Mouse (Mus musculus) megakaryocyte, embryonic 14.5 days (primary cell): ENCODE measurements around the gene Ndufv1. TPM values are rescaled to one million over a fixed set of nuclear protein-coding genes. Genes with fewer than 3 reads are reported as not detected.

Experiments used
- H3K27me3 ChIP-seq: replicated peaks from 2 replicates; pipeline ENCODE3; 2012; ENCODE audit warnings: inconsistent platforms
- H3K36me3 ChIP-seq: replicated peaks from 2 replicates; pipeline ENCODE3; 2012; ENCODE audit warnings: low read length, inconsistent platforms, mixed read lengths
- H3K4me1 ChIP-seq: 2 replicates; pipeline ENCODE4 v1.6.1; 2012; ENCODE audit warnings: inconsistent platforms
- H3K4me3 ChIP-seq: replicated peaks from 2 replicates; pipeline ENCODE3; 2012; ENCODE audit warnings: moderate library complexity, mild to moderate bottlenecking, inconsistent platforms
- H3K9me3 ChIP-seq: 2 replicates; pipeline ENCODE4 v1.6.1; 2012; ENCODE audit warnings: inconsistent platforms
- FLI1 ChIP-seq: IDR thresholded peaks from 2 replicates; pipeline ENCODE4 v1.6.1; 2012; ENCODE audit warnings: low read length, inconsistent platforms, mixed read lengths
- GATA1 ChIP-seq: IDR thresholded peaks from 3 replicates; pipeline ENCODE4 v1.6.1; 2012; ENCODE audit warnings: mixed read lengths, low read length, inconsistent platforms, borderline replicate concordance
- polyA plus RNA-seq: library from polyadenylated mRNA; stranded (reverse); fragments of >175 nt; gene quantifications from 2 replicates; pipeline ENCODE4 v1.2.3, GENCODE M21; 2012; ENCODE audit warnings: low replicate concordance; ENCODE audit not compliant: insufficient read depth

Ndufv1 gene
- polyA plus RNA-seq, 1 experiment = 122 TPM

DNA sequence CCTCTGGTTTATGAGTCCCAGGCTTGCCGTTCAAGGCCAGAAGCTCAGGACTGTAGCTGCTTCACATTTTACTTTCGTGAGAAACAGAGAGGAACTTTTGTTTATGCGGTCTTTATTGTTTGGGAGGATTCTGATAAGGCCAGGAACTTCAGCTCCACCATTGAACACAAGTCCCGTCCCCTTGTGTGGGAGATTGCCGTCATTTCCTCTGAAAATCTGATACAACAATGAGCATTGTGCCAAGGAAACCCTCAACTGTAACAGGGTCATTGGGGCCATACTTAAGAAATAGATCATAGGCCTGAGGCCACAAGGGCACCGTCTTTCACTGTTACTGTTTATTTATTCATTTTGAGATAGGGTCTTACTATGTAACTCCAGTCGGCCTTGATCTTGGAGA is 10.6 kb upstream of the Ndufv1 start:
- TF ChIP-seq GATA1 (no peak), FLI1 (no peak)
- Histone ChIP-seq H3K4me1 (peaks cover 21% of the 10 kb centered on the region), H3K27me3 (peaks cover 10% of the 10 kb centered on the region), H3K4me3 (no peak overlapping the region), H3K9me3 (peaks cover 25% of the 10 kb centered on the region), H3K36me3 (no peaks in the 10 kb centered on the region)

DNA sequence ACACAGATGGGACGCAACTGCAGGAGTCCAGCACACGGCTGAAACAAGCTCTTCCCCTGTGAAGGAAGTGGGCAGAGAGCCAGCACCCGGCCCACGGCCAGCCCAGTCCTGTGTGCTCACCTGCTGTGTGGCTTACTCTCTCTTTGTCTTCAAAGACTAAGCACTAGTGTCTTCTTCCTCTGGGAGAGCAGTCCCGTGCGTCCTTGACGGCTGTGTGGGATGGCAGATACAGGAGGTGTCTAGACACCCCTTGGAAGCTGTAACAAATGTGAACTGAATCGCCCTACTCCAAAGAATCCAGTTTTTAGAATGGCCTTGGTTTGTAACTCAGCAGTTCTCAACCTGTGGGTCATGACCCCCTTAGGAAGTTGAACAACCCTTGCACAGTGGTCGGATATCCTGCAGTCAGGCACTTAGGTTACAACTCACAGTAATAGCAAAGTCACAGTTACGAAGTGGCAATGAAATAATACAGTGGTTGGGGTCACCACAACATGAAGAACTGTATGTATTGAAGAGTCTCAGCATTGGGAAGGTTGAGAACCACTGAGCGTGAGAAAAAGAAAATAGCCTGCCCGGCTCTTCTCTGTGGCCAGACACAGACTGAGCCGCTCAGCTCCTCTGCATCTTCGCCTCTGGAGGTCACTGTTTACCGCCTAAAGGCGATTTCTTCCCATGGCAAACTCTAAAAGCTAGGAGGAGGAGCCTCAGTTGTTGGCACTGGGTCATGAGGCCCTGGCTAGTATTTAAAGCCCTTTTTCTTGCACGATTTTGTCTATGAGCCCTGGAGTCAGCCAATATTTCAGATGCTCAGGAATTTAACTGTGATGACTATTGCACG is 6.4 kb upstream of the Ndufv1 start:
- Histone ChIP-seq H3K36me3 (no peaks in the 10 kb centered on the region), H3K4me3 (peak overlapping the region; percentile 38), H3K27me3 (no peaks in the 10 kb centered on the region), H3K4me1 (peaks cover 43% of the 10 kb centered on the region), H3K9me3 (no peaks in the 10 kb centered on the region)
- TF ChIP-seq FLI1 = no peak
- no peak for TF ChIP-seq GATA1

- TF ChIP-seq GATA1 (no peak), FLI1 (no peak)
- Histone ChIP-seq H3K4me1 (peaks cover 50% of the 10 kb centered on the region), H3K9me3 (no peaks in the 10 kb centered on the region), H3K27me3 (no peaks in the 10 kb centered on the region), H3K4me3 (no peak overlapping the region), H3K36me3 (no peaks in the 10 kb centered on the region)
These were observed 5.4 kb upstream of the Ndufv1 start for GRCm38 (mm10) chr19:4017921-4018587.

DNA sequence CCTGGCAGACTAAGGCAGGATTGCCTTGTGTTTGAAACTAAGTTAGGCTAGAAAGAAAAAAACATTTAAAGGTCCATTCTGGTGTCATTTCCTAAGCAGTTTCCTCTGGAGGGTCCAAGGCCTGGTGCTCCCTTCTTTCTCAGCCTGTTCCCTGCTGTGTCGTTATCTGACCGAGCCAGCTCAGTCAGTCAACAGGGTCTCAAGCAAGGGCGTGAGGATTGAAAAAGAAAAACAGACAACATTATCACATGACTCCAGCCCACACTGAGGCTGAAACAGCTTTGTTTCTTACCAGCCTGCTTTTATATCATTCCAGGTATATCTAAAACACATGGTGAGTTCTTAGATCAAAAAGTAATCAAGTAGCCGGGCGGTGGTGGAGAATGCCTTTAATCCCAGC is 3.0 kb upstream of the Ndufv1 start:
- H3K4me3 ChIP-seq = no peak overlapping the region
- H3K4me1 ChIP-seq = peaks cover 67% of the 10 kb centered on the region
- H3K36me3 ChIP-seq = peaks cover 6% of the 10 kb centered on the region
- no peak for TF ChIP-seq GATA1
- no peak for TF ChIP-seq FLI1
- H3K9me3 ChIP-seq = no peaks in the 10 kb centered on the region
- no peaks in the 10 kb centered on the region for H3K27me3 ChIP-seq

GRCm38 (mm10) chr19:4014802-4015201 is 2.2 kb upstream of the Ndufv1 start:
- Histone ChIP-seq H3K27me3 (no peaks in the 10 kb centered on the region), H3K36me3 (peaks cover 15% of the 10 kb centered on the region), H3K9me3 (no peaks in the 10 kb centered on the region), H3K4me1 (peaks cover 64% of the 10 kb centered on the region), H3K4me3 (peak overlapping the region; percentile 44)
- no peak for TF ChIP-seq FLI1
- TF ChIP-seq GATA1 = no peak

GRCm38 (mm10) chr19:4013066-4013465 is 460 bp upstream of the Ndufv1 start:
- Histone ChIP-seq H3K36me3 (peaks cover 32% of the 10 kb centered on the region), H3K4me3 (peak overlapping the region; percentile 97), H3K27me3 (no peaks in the 10 kb centered on the region), H3K4me1 (peaks cover 49% of the 10 kb centered on the region), H3K9me3 (no peaks in the 10 kb centered on the region)
- TF ChIP-seq GATA1 (no peak), FLI1 (no peak)

DNA sequence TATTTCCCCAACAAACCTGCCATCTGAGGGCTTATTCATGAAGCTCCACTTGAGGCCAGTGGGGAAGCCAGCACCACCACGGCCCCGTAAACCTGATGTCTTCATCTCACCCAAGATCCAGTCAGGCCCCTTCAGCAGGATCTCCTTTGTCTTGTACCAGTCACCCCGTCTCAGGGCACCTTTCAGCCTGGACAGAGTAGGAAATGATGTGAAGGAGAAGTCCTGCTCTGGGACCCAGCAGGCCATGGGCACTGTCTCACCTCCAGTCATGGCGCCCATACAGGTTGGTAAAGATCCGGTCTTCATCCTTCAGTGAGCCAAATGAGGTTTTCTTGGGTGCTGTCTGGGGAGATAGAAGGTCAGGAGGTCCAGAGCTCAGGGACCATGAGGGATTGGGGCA is 1.5 kb downstream of the Ndufv1 start:
- Histone ChIP-seq H3K4me1 (peaks cover 46% of the 10 kb centered on the region), H3K36me3 (peaks cover 52% of the 10 kb centered on the region), H3K4me3 (no peak overlapping the region), H3K9me3 (no peaks in the 10 kb centered on the region), H3K27me3 (no peaks in the 10 kb centered on the region)
- TF ChIP-seq FLI1 (no peak), GATA1 (no peak)

DNA sequence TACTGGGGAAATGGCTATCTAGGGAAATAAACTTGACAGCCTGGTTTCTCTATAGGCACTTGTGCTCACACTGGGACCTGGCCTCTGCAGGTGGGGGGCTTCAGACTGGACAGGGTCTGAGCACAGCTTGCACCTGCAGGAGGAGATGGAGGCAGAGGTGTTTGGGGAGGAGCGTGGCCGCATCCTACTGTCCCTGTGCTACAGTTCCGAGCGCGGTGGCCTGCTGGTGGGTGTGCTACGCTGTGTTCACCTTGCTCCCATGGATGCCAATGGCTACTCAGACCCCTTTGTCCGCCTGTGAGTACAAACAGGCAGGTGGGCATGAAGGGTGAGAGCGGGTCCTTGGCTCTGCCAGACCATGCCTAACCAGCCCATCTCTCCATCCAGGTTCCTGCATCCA is 6.6 kb downstream of the Ndufv1 start:
- Histone ChIP-seq H3K4me3 (no peak overlapping the region), H3K4me1 (peaks cover 23% of the 10 kb centered on the region), H3K9me3 (no peaks in the 10 kb centered on the region), H3K36me3 (peaks cover 80% of the 10 kb centered on the region), H3K27me3 (peaks cover 2% of the 10 kb centered on the region)
- no peak for TF ChIP-seq GATA1
- TF ChIP-seq FLI1 = no peak

DNA sequence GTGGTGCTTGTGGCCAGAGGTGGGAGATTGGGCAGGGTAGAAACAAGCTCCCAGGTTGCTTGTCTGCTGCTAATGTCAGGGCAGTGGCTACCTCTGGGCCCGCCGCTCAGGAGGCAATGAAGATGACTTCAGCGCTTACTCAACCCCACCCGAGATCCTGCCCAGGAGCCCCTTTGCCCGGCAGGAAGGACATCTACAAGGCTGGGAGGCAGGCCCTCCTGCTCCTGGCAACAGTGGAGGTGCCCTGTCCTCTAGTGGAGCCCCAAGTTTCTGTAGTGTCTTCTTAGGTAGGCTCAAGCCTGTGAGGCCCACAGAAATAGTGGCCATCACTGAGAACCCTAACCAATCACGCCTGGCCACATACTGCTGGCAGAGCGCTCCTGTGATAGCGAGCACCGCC is 7.5 kb downstream of the Ndufv1 start:
- no peak overlapping the region for H3K4me3 ChIP-seq
- H3K27me3 ChIP-seq = peaks cover 2% of the 10 kb centered on the region
- TF ChIP-seq GATA1 (no peak), FLI1 (no peak)
- peaks cover 26% of the 10 kb centered on the region for H3K4me1 ChIP-seq
- H3K36me3 ChIP-seq = peaks cover 71% of the 10 kb centered on the region
- H3K9me3 ChIP-seq = no peaks in the 10 kb centered on the region

- Histone ChIP-seq H3K4me3 (no peak overlapping the region), H3K27me3 (peaks cover 2% of the 10 kb centered on the region), H3K36me3 (peaks cover 64% of the 10 kb centered on the region), H3K4me1 (peaks cover 32% of the 10 kb centered on the region), H3K9me3 (no peaks in the 10 kb centered on the region)
- no peak for TF ChIP-seq GATA1
- no peak for TF ChIP-seq FLI1
These were observed 8.3 kb downstream of the Ndufv1 start for GRCm38 (mm10) chr19:4004331-4004730.

DNA sequence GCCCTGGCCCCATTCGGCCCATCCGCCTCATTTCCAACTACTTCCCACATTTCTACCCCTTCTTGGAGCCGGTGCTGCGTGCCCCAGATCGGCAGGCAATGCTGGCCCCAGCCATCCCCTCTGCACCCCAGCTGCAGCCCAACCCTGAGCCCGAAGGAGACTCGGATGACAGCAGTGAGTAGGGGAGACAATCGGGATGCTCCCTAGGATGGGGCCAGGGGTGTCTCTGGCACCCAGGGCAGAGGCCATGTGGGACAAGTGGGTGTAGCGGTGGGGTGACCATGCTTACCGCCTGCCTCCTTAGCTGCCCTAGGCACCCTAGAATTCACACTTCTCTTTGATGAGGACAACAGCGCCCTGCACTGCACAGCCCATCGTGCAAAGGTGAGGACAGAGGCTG is 9.0 kb downstream of the Ndufv1 start:
- TF ChIP-seq GATA1 = no peak
- TF ChIP-seq FLI1 = no peak
- Histone ChIP-seq H3K27me3 (peaks cover 2% of the 10 kb centered on the region), H3K9me3 (no peaks in the 10 kb centered on the region), H3K36me3 (peaks cover 57% of the 10 kb centered on the region), H3K4me3 (no peak overlapping the region), H3K4me1 (peaks cover 39% of the 10 kb centered on the region)
